Mouse (Mus musculus) megakaryocyte progenitor cell, adult 5-6 weeks (primary cell): ENCODE measurements at regions not wholly inside any gene's neighbourhood (a gene's known extent, or its start where the extent isn't known, plus 50 kb on each side); places are given as distances from the start of the nearest gene placed in this dataset.
"Not testable (repeated sequence)": the region's sequence is repeated elsewhere in the genome, so short reads cannot be mapped to it uniquely, and the experiment has no call there.

Experiments used
- ATAC-seq: replicated peaks from 2 replicates; pipeline ENCODE4 v1.8.0; 2016; ENCODE audit warnings: mild to moderate bottlenecking, moderate TSS enrichment, inconsistent platforms; ENCODE audit not compliant: poor library complexity

GRCm38 (mm10) chr15:31980791-31981190 is 196.3 kb upstream of the Tas2r119 start:
- no peak for ATAC-seq

GRCm38 (mm10) chr15:31987291-31987690 is 189.8 kb upstream of the Tas2r119 start:
- no peak for ATAC-seq

- ATAC-seq: no peak
Measured at GRCm38 (mm10) chr15:31989093-31989492, 188.0 kb upstream of the Tas2r119 start.

GRCm38 (mm10) chr15:31989593-31990290 is 187.3 kb upstream of the Tas2r119 start:
- no peak for ATAC-seq

- no peak for ATAC-seq
Measured at GRCm38 (mm10) chr15:31997996-31998395, 179.1 kb upstream of the Tas2r119 start.

- no peak for ATAC-seq
Measured at GRCm38 (mm10) chr15:31999553-31999952, 177.5 kb upstream of the Tas2r119 start.

GRCm38 (mm10) chr15:32002950-32003422 is 174.1 kb upstream of the Tas2r119 start:
- no peak for ATAC-seq

GRCm38 (mm10) chr15:32003489-32003888 is 173.6 kb upstream of the Tas2r119 start:
- ATAC-seq: no peak

- ATAC-seq: no peak
Measured at GRCm38 (mm10) chr15:32005986-32006385, 171.1 kb upstream of the Tas2r119 start.

GRCm38 (mm10) chr15:32009818-32010217 is 167.3 kb upstream of the Tas2r119 start:
- 0 out of 2 replicates have a peak, but pooled peaks have one; percentile 39 for ATAC-seq

GRCm38 (mm10) chr15:32012044-32012443 is 165.0 kb upstream of the Tas2r119 start:
- ATAC-seq: peak; percentile 70

- ATAC-seq: no peak
Measured at GRCm38 (mm10) chr15:32012838-32013237, 164.3 kb upstream of the Tas2r119 start.

- ATAC-seq: no peak
Measured at GRCm38 (mm10) chr15:32015169-32015568, 161.9 kb upstream of the Tas2r119 start.

GRCm38 (mm10) chr15:32020323-32021008 is 156.6 kb upstream of the Tas2r119 start:
- peak; percentile 42 for ATAC-seq

GRCm38 (mm10) chr15:32021009-32021602 is 156.0 kb upstream of the Tas2r119 start:
- no peak for ATAC-seq

- no peak for ATAC-seq
Measured at GRCm38 (mm10) chr15:32034091-32034490, 143.0 kb upstream of the Tas2r119 start.

GRCm38 (mm10) chr15:32034790-32035189 is 142.3 kb upstream of the Tas2r119 start:
- ATAC-seq: no peak

- ATAC-seq: no peak
Measured at GRCm38 (mm10) chr15:32041764-32042163, 135.3 kb upstream of the Tas2r119 start.

- ATAC-seq: no peak
Measured at GRCm38 (mm10) chr15:32042173-32042572, 134.9 kb upstream of the Tas2r119 start.

- no peak for ATAC-seq
Measured at GRCm38 (mm10) chr15:32042589-32042988, 134.5 kb upstream of the Tas2r119 start.

GRCm38 (mm10) chr15:32043207-32043606 is 133.9 kb upstream of the Tas2r119 start:
- ATAC-seq: no peak

- ATAC-seq: not testable (repeated sequence)
Measured at GRCm38 (mm10) chr15:32043670-32044069, 133.4 kb upstream of the Tas2r119 start.
